Mouse (Mus musculus) embryonic facial prominence, embryonic 13.5 days (tissue): ENCODE measurements around the gene Prkaa1. TPM values are rescaled to one million over a fixed set of nuclear protein-coding genes. Genes with fewer than 3 reads are reported as not detected.

Source experiments
- ATAC-seq: fragments of 200-750 bp; cut with Nextera tagmentation; 2 replicates; pipeline ENCODE4 v1.8.0; 2017; ENCODE audit warnings: low read depth; ENCODE audit not compliant: insufficient number of reproducible peaks, insufficient read depth, low FRiP score, low TSS enrichment
- H3K27ac ChIP-seq: fragments of 300-500 bp; sonication (generic); 2 replicates; pipeline ENCODE4 v1.5.1; 2015; ENCODE audit warnings: moderate library complexity, mild to moderate bottlenecking, inconsistent platforms
- H3K27me3 ChIP-seq: fragments of 300-500 bp; sonication (generic); 2 replicates; pipeline ENCODE4 v1.6.1; 2015; ENCODE audit warnings: mild to moderate bottlenecking, inconsistent platforms
- H3K36me3 ChIP-seq: fragments of 300-500 bp; sonication (generic); 2 replicates; pipeline ENCODE4 v1.6.1; 2015; ENCODE audit warnings: mild to moderate bottlenecking, inconsistent platforms
- H3K4me1 ChIP-seq: fragments of 300-500 bp; sonication (generic); 2 replicates; pipeline ENCODE4 v1.6.1; 2015; ENCODE audit warnings: inconsistent platforms
- H3K4me2 ChIP-seq: fragments of 300-500 bp; sonication (generic); 2 replicates; pipeline ENCODE4 v1.6.1; 2015; ENCODE audit warnings: moderate library complexity, mild to moderate bottlenecking, inconsistent platforms
- H3K4me3 ChIP-seq: fragments of 300-500 bp; sonication (generic); 2 replicates; pipeline ENCODE4 v1.5.1; 2015; ENCODE audit warnings: mild to moderate bottlenecking, inconsistent platforms
- H3K9ac ChIP-seq: fragments of 300-500 bp; sonication (generic); 2 replicates; pipeline ENCODE4 v1.6.1; 2015; ENCODE audit warnings: mild to moderate bottlenecking, inconsistent platforms
- H3K9me3 ChIP-seq: fragments of 300-500 bp; sonication (generic); 2 replicates; pipeline ENCODE4 v1.6.1; 2016; ENCODE audit warnings: inconsistent platforms
- WGBS: fragments of 180-500 bp; shearing (Covaris S2); methylation state at CpG from one replicate; pipeline ENCODE4 v1.1.7; 2015; ENCODE audit warnings: mixed read lengths; 5-methylcytosine and 5-hydroxymethylcytosine counted together
- polyA plus RNA-seq: library from polyadenylated mRNA; unstranded; fragments of >200 nt; fragmentation: Nextera tagmentation; extraction: Ambion mirVana; gene quantifications from 2 replicates; pipeline ENCODE4 v1.2.1, GENCODE M21; 2015

The Prkaa1 gene
- polyA plus RNA-seq, 1 experiment from 2014 or later: 16.6 TPM

DNA sequence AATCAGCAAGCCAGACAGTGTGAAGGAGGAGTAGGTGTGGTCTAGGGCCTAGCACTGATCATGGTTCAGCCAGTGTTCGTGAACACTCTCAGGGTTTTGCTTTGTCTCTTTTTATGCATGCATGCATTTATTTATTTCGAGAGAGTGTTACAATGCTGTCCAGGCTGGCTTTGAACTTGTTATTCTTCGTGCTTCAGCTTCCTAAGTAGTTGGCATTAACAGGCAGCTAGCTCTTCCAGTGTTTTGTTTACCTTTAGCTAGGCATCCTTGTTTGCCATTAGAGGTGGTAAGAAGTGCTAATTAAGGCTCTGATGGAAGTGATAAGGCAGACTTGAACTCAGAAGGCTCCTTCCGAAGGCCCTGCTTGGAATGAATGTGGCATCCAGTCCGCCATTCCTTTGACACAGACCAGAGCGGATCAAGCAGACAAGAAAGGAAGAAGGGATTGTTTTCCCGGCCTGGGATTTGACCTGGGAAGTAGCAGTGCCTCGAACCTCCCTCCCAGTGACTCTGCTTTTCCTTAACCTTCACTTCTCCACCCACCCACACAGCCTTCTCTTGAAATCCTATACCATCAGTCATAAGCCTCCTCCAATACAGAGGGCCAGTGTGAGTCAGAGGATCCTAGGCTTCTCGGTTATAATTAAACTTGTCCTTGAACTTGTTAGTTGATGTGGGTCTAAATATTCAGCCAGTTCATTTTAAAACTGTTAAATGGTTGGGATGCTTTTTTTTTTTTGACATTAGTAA lies 1.7 kb downstream of the Prkaa1 start:
- no peak for ATAC-seq
- Histone ChIP-seq H3K9me3 (no peaks in the 10 kb centered on the region), H3K9ac (peak overlapping the region; percentile 91), H3K4me2 (peak overlapping the region; percentile 71), H3K36me3 (no peaks in the 10 kb centered on the region), H3K27me3 (no peaks in the 10 kb centered on the region), H3K4me1 (peaks cover 21% of the 10 kb centered on the region), H3K27ac (no peak overlapping the region), H3K4me3 (peak overlapping the region; percentile 87)
- WGBS: 43% methylated on average over 9 of the region's 9 CpGs

GRCm38 (mm10) chr15:5149187-5149586 lies 5.5 kb downstream of the Prkaa1 start:
- H3K4me3 ChIP-seq: no peak overlapping the region
- H3K9me3 ChIP-seq: no peaks in the 10 kb centered on the region
- no peak overlapping the region for H3K9ac ChIP-seq
- no peak for ATAC-seq
- H3K27ac ChIP-seq: no peak overlapping the region
- 63% methylated on average over 4 of the region's 4 CpGs for WGBS
- H3K36me3 ChIP-seq: no peaks in the 10 kb centered on the region
- H3K4me2 ChIP-seq: no peak overlapping the region
- H3K27me3 ChIP-seq: no peaks in the 10 kb centered on the region
- H3K4me1 ChIP-seq: peaks cover 21% of the 10 kb centered on the region

GRCm38 (mm10) chr15:5152171-5152570 lies 8.5 kb downstream of the Prkaa1 start:
- Histone ChIP-seq H3K9me3 (no peaks in the 10 kb centered on the region), H3K9ac (no peak overlapping the region), H3K4me1 (peaks cover 24% of the 10 kb centered on the region), H3K27ac (no peak overlapping the region), H3K27me3 (no peaks in the 10 kb centered on the region), H3K36me3 (no peaks in the 10 kb centered on the region), H3K4me2 (no peak overlapping the region), H3K4me3 (no peak overlapping the region)
- no peak for ATAC-seq
- whole genome bisulfite sequencing: 90% methylated on average over 6 of the region's 6 CpGs

DNA sequence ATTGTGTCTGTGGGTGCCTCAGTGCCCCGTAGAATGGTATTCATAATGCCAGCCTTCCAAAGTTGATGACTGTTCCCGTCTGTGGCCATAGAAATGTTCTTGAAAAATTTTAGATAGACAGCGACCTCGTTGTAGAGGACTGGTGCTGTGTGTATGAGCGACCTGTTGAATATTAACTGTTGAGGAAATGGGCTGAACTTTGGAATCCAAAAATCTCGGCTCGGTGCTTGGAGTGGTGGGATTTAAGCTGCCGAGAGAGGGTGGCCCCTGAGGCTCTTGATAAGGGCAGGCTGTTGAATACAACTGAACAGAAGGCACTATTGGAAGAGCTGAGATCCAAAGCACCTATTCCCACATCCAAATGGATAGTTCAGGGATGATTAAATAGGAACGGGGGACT lies 11.0 kb downstream of the Prkaa1 start:
- Histone ChIP-seq H3K27me3 (no peaks in the 10 kb centered on the region), H3K9ac (no peak overlapping the region), H3K4me1 (peaks cover 11% of the 10 kb centered on the region; the same call in 1 of the 2 replicates), H3K9me3 (no peaks in the 10 kb centered on the region), H3K4me2 (no peak overlapping the region), H3K36me3 (no peaks in the 10 kb centered on the region), H3K4me3 (no peak overlapping the region), H3K27ac (no peak overlapping the region)
- ATAC-seq: no peak
- 84% methylated on average over 9 of the region's 9 CpGs for WGBS

GRCm38 (mm10) chr15:5155093-5155492 lies 11.4 kb downstream of the Prkaa1 start:
- Histone ChIP-seq H3K4me1 (peaks cover 11% of the 10 kb centered on the region; the same call in 1 of the 2 replicates), H3K4me2 (no peak overlapping the region), H3K27ac (no peak overlapping the region), H3K27me3 (no peaks in the 10 kb centered on the region), H3K4me3 (no peak overlapping the region), H3K9ac (no peak overlapping the region), H3K36me3 (no peaks in the 10 kb centered on the region), H3K9me3 (no peaks in the 10 kb centered on the region)
- ATAC-seq: no peak
- WGBS: 66% methylated on average over 5 of the region's 5 CpGs

DNA sequence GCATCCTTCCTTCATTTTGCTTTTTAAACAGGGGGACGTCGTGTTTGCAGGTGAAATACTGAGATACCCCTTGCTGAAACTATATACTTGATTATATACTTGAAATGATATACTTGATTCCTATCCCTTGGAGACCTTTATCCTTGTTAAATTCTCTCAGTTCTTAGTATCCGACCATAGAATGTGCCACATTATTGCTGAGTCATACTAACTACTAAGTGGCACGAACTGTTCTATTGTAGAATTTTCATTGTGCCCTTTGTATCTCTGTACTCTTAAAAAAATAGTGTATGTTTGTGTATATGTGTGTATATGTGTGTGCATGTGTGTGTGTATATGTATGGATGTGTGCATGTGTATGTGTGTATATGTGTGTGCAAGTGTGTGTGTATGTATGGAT lies 12.7 kb downstream of the Prkaa1 start:
- no peak overlapping the region for H3K27ac ChIP-seq
- ATAC-seq: no peak
- WGBS: 91% methylated on average over 4 of the region's 4 CpGs
- no peak overlapping the region for H3K9ac ChIP-seq
- H3K27me3 ChIP-seq: no peaks in the 10 kb centered on the region
- H3K4me1 ChIP-seq: peaks cover 11% of the 10 kb centered on the region; the same call in 1 of the 2 replicates
- H3K4me3 ChIP-seq: no peak overlapping the region
- peaks cover 7% of the 10 kb centered on the region for H3K36me3 ChIP-seq
- no peak overlapping the region for H3K4me2 ChIP-seq
- H3K9me3 ChIP-seq: no peaks in the 10 kb centered on the region

GRCm38 (mm10) chr15:5157386-5157785 lies 13.7 kb downstream of the Prkaa1 start:
- 69% methylated on average over 1 of the region's 1 CpGs for WGBS
- Histone ChIP-seq H3K9me3 (no peaks in the 10 kb centered on the region), H3K4me3 (no peak overlapping the region), H3K4me2 (no peak overlapping the region), H3K27ac (no peak overlapping the region), H3K27me3 (no peaks in the 10 kb centered on the region), H3K36me3 (peaks cover 11% of the 10 kb centered on the region), H3K9ac (no peak overlapping the region), H3K4me1 (peaks cover 11% of the 10 kb centered on the region; the same call in 1 of the 2 replicates)
- no peak for ATAC-seq

DNA sequence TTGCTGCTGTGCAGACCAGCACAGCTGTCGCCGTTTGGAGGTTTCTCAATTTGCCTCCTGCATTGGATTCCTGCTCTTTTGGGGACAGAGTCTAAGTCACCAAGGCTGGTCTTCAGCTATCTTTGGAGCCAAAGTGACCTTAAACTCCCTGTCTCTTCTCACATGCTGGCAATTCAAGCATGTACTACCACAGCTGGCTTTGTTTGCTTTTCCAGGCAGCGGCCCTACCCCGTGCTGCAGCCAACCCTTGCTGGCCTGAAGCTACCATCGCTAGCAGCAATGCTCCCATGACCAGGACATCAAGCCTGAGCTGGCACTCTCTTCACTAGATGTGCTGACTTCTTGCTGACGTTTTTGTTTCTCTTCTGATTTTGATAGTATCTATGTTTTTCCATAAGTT lies 15.2 kb downstream of the Prkaa1 start:
- Histone ChIP-seq H3K9me3 (no peaks in the 10 kb centered on the region), H3K4me3 (no peak overlapping the region), H3K4me1 (peaks cover 11% of the 10 kb centered on the region; the same call in 1 of the 2 replicates), H3K9ac (no peak overlapping the region), H3K36me3 (peaks cover 23% of the 10 kb centered on the region), H3K4me2 (no peak overlapping the region), H3K27me3 (no peaks in the 10 kb centered on the region), H3K27ac (no peak overlapping the region)
- no peak for ATAC-seq
- WGBS: 79% methylated on average over 6 of the region's 6 CpGs

DNA sequence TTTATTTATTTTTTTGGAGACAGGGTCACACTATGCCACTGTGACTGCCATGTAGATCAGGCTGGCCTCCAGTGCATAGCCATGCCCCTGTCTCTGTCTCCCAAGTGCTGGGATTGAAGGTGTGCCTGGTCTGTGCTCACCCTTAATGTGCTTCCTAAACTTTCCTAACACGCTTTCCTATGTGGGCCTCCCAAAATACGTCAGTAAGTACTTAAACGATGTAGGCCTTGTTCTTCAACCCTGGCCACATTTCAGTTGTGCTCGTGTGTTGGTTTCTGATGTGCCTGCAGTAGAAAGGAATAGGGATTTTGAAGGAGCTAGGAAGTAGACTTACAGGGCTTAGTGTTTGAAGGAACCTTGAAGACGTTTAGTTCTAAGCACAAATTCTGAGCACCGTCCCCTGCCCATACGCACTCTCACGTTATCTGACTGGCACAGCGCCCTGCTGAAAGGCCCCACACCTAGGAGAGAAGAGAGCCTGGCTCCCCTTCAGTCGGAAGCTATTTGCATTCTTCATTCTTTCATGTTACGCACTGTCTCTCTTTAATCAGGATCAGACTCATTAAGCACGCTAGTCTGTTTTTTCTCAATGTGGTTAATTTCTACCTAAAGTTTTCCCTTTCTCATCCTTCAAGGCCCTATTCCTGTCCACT lies 21.6 kb downstream of the Prkaa1 start:
- H3K4me2 ChIP-seq: no peak overlapping the region
- H3K4me1 ChIP-seq: no peaks in the 10 kb centered on the region
- H3K27me3 ChIP-seq: no peaks in the 10 kb centered on the region
- ATAC-seq: no peak
- H3K9ac ChIP-seq: no peak overlapping the region
- H3K36me3 ChIP-seq: peaks cover 67% of the 10 kb centered on the region
- H3K9me3 ChIP-seq: no peaks in the 10 kb centered on the region
- H3K27ac ChIP-seq: no peak overlapping the region
- H3K4me3 ChIP-seq: no peak overlapping the region
- WGBS: 84% methylated on average over 12 of the region's 12 CpGs

GRCm38 (mm10) chr15:5173217-5173820 lies 29.7 kb downstream of the Prkaa1 start:
- WGBS: 83% methylated on average over 12 of the region's 12 CpGs
- Histone ChIP-seq H3K9me3 (no peaks in the 10 kb centered on the region), H3K9ac (no peak overlapping the region), H3K4me1 (no peaks in the 10 kb centered on the region), H3K36me3 (peaks cover 75% of the 10 kb centered on the region), H3K4me3 (no peak overlapping the region), H3K4me2 (no peak overlapping the region), H3K27me3 (no peaks in the 10 kb centered on the region), H3K27ac (no peak overlapping the region)
- ATAC-seq: no peak

DNA sequence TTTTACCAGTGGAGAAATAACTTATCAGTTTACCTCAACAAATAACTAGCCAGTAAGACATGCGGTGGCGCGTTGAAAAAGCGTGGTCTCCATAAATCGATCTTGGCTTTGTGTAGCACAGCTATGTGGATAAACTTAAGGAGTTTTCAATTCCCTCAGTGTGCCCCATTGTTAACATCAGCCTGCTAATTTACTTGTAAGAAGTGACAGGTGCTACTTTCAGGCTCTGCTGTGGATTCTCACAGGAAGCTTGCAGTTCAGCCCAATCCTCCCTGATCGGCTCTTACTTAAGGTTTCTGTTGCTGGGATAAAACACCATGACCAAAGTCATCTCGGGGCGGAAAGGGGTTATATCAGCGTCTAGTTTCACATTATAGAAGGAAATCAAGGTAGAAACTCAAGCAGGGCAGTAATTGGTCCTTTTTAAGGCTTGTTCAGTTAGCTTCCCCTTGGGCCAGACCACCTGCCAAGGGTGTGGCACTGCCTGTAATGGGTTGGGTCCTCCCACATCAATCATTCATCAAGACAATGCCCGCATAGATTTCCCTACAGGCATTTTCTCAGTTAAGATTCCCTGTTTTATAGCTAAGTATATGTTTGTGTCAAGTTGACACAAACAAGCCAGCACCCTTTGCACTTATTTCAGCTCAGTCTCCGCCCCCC lies 41.1 kb downstream of the Prkaa1 start:
- peak overlapping the region; percentile 88 for H3K27ac ChIP-seq
- H3K27me3 ChIP-seq: no peaks in the 10 kb centered on the region
- peak overlapping the region; percentile 92 for H3K4me3 ChIP-seq
- ATAC-seq: 0 out of 2 replicates have a peak, but pooled peaks have one; percentile 4
- peak overlapping the region; percentile 86 for H3K9ac ChIP-seq
- H3K36me3 ChIP-seq: peaks cover 6% of the 10 kb centered on the region
- H3K4me2 ChIP-seq: peak overlapping the region; percentile 68
- WGBS: 35% methylated on average over 11 of the region's 11 CpGs
- H3K4me1 ChIP-seq: peaks cover 16% of the 10 kb centered on the region
- H3K9me3 ChIP-seq: no peaks in the 10 kb centered on the region
